9 mouse cellular contexts compared by ENCODE assay signal in the genomic region with DNA sequence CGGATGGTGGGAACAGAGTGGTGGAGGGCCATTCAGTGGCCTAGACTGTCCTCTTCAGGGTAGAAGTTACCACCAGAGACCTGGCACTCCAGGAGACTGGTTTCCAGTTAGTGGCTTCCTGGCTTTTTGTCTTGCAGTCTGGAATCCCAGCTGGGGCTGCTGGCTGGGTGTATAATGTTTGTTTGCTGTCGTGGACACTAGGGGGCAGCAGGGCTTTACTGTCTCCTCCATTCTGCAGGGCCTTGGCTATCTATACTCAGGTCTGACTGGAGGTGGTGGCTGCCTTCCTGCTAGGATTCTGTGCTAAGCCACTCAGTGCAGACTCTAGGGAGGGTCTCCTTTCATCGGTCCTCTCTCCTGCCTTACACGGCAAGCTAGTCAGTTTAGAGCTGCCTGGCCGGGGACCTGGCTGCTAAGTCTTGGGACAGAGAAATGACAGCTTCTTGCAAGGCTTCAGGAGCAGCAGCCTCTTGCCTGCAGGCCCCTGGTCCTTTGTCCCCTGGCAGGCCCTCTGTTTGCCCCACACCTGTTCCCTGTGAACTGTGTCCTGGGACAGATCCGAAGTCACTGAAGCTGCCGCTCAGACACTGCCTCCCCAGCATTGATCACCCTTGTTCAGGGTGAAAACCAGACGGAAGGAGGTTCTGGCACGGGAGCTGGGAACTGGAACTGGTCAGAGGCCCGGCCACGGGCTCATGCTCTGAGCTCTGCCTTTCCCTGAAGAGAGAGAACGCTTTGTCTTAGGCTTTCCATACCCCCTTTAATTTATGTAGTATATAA. TPM values are rescaled to one million over a fixed set of nuclear protein-coding genes. Genes with fewer than 3 reads are reported as not detected.
DNase-seq lines count a peak whose midpoint lies in the region; ATAC-seq and TF ChIP-seq lines count a peak whose summit lies in the region.
"Had no signal": no experiment of that assay in that cellular context is flagged by ENCODE, and none has a peak within 500 bp of the region (broad histone marks: within the 10 kb centered on the region; RNA-seq: fewer than 3 reads in every experiment).

No protein-coding gene starts in this region.

- no peak overlapping the region for H3K4me3 ChIP-seq in intestine, embryonic 16.5 days (ENCODE audit: low read length)
- no peak overlapping the region for H3K4me3 ChIP-seq in limb, embryonic 11.5 days (ENCODE audit: low read depth, low read length)
- no peak overlapping the region for H3K4me3 ChIP-seq in midbrain, postnatal 0 days (ENCODE audit: low read depth, low read length)
- no peak overlapping the region for H3K4me3 ChIP-seq in stomach, postnatal 0 days (ENCODE audit: low read depth, low read length)
- H3K4me3 ChIP-seq: erythroblast, embryonic 14.5 days had no signal

- ATAC-seq in intestine, embryonic 16.5 days = peak; percentile 76
- 0 out of 2 replicates have a peak, but pooled peaks have one; percentile 76 for ATAC-seq in limb, embryonic 11.5 days (ENCODE audit: insufficient number of reproducible peaks, low FRiP score, low TSS enrichment, low read depth)
- peak; percentile 76 for ATAC-seq in midbrain, postnatal 0 days (ENCODE audit: low FRiP score)
- ATAC-seq in stomach, postnatal 0 days (ENCODE audit: low FRiP score, low TSS enrichment) = peak; percentile 41; the same call in 1 of the 2 replicates

- H3K4me2 ChIP-seq in intestine, embryonic 16.5 days (ENCODE audit: low read depth, low read length) = no peak overlapping the region
- H3K4me2 ChIP-seq in limb, embryonic 11.5 days (ENCODE audit: low read depth, severe bottlenecking) = no peak overlapping the region
- H3K4me2 ChIP-seq in midbrain, postnatal 0 days (ENCODE audit: low read depth, low read length, poor library complexity, severe bottlenecking) = no peak overlapping the region
- H3K4me2 ChIP-seq in stomach, postnatal 0 days (replicated peaks; ENCODE audit: low read depth) = no peak overlapping the region

- WGBS in intestine, embryonic 16.5 days = 71% methylated on average over 12 of the region's 12 CpGs
- 68% methylated on average over 12 of the region's 12 CpGs for WGBS in limb, embryonic 11.5 days
- WGBS in midbrain, postnatal 0 days = 64% methylated on average over 12 of the region's 12 CpGs
- WGBS in stomach, postnatal 0 days = 65% methylated on average over 12 of the region's 12 CpGs

- H3K27me3 ChIP-seq in intestine, embryonic 16.5 days (replicated peaks; ENCODE audit: control insufficient read depth, insufficient read depth, low read length) = no peaks in the 10 kb centered on the region
- H3K27me3 ChIP-seq in limb, embryonic 11.5 days (ENCODE audit: control insufficient read depth, insufficient read depth, low read length) = no peaks in the 10 kb centered on the region
- no peaks in the 10 kb centered on the region for H3K27me3 ChIP-seq in midbrain, postnatal 0 days (ENCODE audit: insufficient read depth, low read length)
- H3K27me3 ChIP-seq in stomach, postnatal 0 days (ENCODE audit: control insufficient read depth, insufficient read depth, low read length) = no peaks in the 10 kb centered on the region

- TF ChIP-seq CTCF in midbrain, postnatal 0 days (IDR thresholded peaks at IDR 0.05) = peak; percentile 80
- peak; percentile 75 for TF ChIP-seq CTCF in stomach, postnatal 0 days (IDR thresholded peaks at IDR 0.05; ENCODE audit: low read depth)

- TF ChIP-seq EP300 in stomach, postnatal 0 days (optimal IDR thresholded peaks at IDR 0.05) = no peak

- no peak overlapping the region for H3K27ac ChIP-seq in intestine, embryonic 16.5 days (ENCODE audit: low read length)
- no peak overlapping the region for H3K27ac ChIP-seq in limb, embryonic 11.5 days (replicated peaks; ENCODE audit: low read depth, low read length)
- no peak overlapping the region for H3K27ac ChIP-seq in midbrain, postnatal 0 days (ENCODE audit: low read depth, low read length)
- H3K27ac ChIP-seq in stomach, postnatal 0 days (replicated peaks) = no peak overlapping the region

- H3K4me1 ChIP-seq in intestine, embryonic 16.5 days (ENCODE audit: control insufficient read depth, insufficient read depth, low read length) = no peaks in the 10 kb centered on the region
- H3K4me1 ChIP-seq in limb, embryonic 11.5 days (ENCODE audit: control insufficient read depth, insufficient read depth, low read length) = no peaks in the 10 kb centered on the region
- H3K4me1 ChIP-seq in midbrain, postnatal 0 days (ENCODE audit: insufficient read depth, low read length) = no peaks in the 10 kb centered on the region
- no peaks in the 10 kb centered on the region for H3K4me1 ChIP-seq in stomach, postnatal 0 days (replicated peaks; ENCODE audit: control insufficient read depth, insufficient read depth)

- H3K9me3 ChIP-seq in intestine, embryonic 16.5 days (ENCODE audit: control insufficient read depth, low read length) = no peaks in the 10 kb centered on the region
- H3K9me3 ChIP-seq in limb, embryonic 11.5 days (ENCODE audit: control insufficient read depth, low read length) = no peaks in the 10 kb centered on the region
- no peaks in the 10 kb centered on the region for H3K9me3 ChIP-seq in midbrain, postnatal 0 days (ENCODE audit: low read length)
- H3K9me3 ChIP-seq in stomach, postnatal 0 days (ENCODE audit: control insufficient read depth, low read length) = no peaks in the 10 kb centered on the region

- DNase-seq in urinary bladder, postnatal 25 days (ENCODE audit: low spot score) = peak; percentile 44
- no peak for DNase-seq in urinary bladder, adult 18-20 months (ENCODE audit: low spot score in 2 of 2)
- peak; percentile 91 to 93 for DNase-seq in cerebellum, postnatal 10 days
- peak; percentile 72 to 90 for DNase-seq in frontal cortex, adult 2 months (ENCODE audit: extremely low spot score in 1 of 2, low spot score in 1 of 2)
- DNase-seq in limb, embryonic 11.5 days (ENCODE audit: low spot score) = peak; percentile 77
- peak; percentile 78 for DNase-seq in midbrain, postnatal 0 days (ENCODE audit: low spot score)
- DNase-seq in stomach, postnatal 0 days (ENCODE audit: low spot score) = peak; percentile 61

- peaks cover 2% of the 10 kb centered on the region; the same call in 1 of the 2 replicates for H3K36me3 ChIP-seq in intestine, embryonic 16.5 days (ENCODE audit: control insufficient read depth, insufficient read depth, low read length)
- no peaks in the 10 kb centered on the region for H3K36me3 ChIP-seq in limb, embryonic 11.5 days (ENCODE audit: control insufficient read depth, insufficient read depth, low read length)
- peaks cover 26% of the 10 kb centered on the region for H3K36me3 ChIP-seq in midbrain, postnatal 0 days (ENCODE audit: insufficient read depth, low read length)
- peaks cover 2% of the 10 kb centered on the region; the same call in 1 of the 2 replicates for H3K36me3 ChIP-seq in stomach, postnatal 0 days (ENCODE audit: control insufficient read depth, insufficient read depth, low read length)

- H3K9ac ChIP-seq in intestine, embryonic 16.5 days (ENCODE audit: low read depth, low read length) = no peak overlapping the region
- no peak overlapping the region for H3K9ac ChIP-seq in limb, embryonic 11.5 days (ENCODE audit: low read length)
- 0 out of 2 replicates have a peak overlapping the region, but pooled peaks have one; percentile 20 for H3K9ac ChIP-seq in midbrain, postnatal 0 days (replicated peaks; ENCODE audit: low read length, poor library complexity, severe bottlenecking)
- H3K9ac ChIP-seq in stomach, postnatal 0 days (ENCODE audit: low read length) = no peak overlapping the region

RNA-seq across cellular contexts. Expression of gene Aacs, which starts 22.4 kb away (rescaled TPM):
- 40.3 and 43.4 TPM in 2 replicates for polyA plus RNA-seq in frontal cortex, adult 2 months (2012; rRNA removed)
- polyA plus RNA-seq in intestine, embryonic 16.5 days (2015; fragmentation: Nextera tagmentation; extraction: Ambion mirVana) = 81.3 and 83.5 TPM in 2 replicates
- 35.7 and 40.5 TPM in 2 replicates for polyA plus RNA-seq in limb, embryonic 11.5 days (2014; fragmentation: Nextera tagmentation; extraction: Ambion mirVana)
- 104 and 112 TPM in 2 replicates for total RNA-seq in midbrain, postnatal 0 days (2014; rRNA removed)
- 84.8 and 86.5 TPM in 2 replicates for polyA plus RNA-seq in midbrain, postnatal 0 days (2015; fragmentation: Nextera tagmentation; extraction: Ambion mirVana)
- 39.7 and 41.4 TPM in 2 replicates for polyA plus RNA-seq in stomach, postnatal 0 days (2015; fragmentation: Nextera tagmentation; extraction: Ambion mirVana)

RNA-seq across cellular contexts. Expression of gene Tmem132b, which starts 33.6 kb away (rescaled TPM):
- 22.7 and 26.8 TPM in 2 replicates for polyA plus RNA-seq in frontal cortex, adult 2 months (2012; rRNA removed)
- polyA plus RNA-seq in intestine, embryonic 16.5 days (2015; fragmentation: Nextera tagmentation; extraction: Ambion mirVana) = 0.11 and 0.16 TPM in 2 replicates
- polyA plus RNA-seq in limb, embryonic 11.5 days (2014; fragmentation: Nextera tagmentation; extraction: Ambion mirVana) = 0.08 and 0.09 TPM in 2 replicates
- 27.8 and 36.2 TPM in 2 replicates for total RNA-seq in midbrain, postnatal 0 days (2014; rRNA removed)
- polyA plus RNA-seq in midbrain, postnatal 0 days (2015; fragmentation: Nextera tagmentation; extraction: Ambion mirVana) = 4.8 and 6.4 TPM in 2 replicates
- polyA plus RNA-seq in stomach, postnatal 0 days (2015; fragmentation: Nextera tagmentation; extraction: Ambion mirVana) = 0.21 and 0.30 TPM in 2 replicates
- polyA plus RNA-seq: erythroblast, embryonic 14.5 days had no signal

RNA-seq across cellular contexts. Expression of gene Bri3bp, which starts 56.6 kb away (rescaled TPM):
- polyA plus RNA-seq in frontal cortex, adult 2 months (2012; rRNA removed) = 31.6 and 34.1 TPM in 2 replicates
- 58.2 and 58.3 TPM in 2 replicates for polyA plus RNA-seq in intestine, embryonic 16.5 days (2015; fragmentation: Nextera tagmentation; extraction: Ambion mirVana)
- polyA plus RNA-seq in limb, embryonic 11.5 days (2014; fragmentation: Nextera tagmentation; extraction: Ambion mirVana) = 36.9 and 39.3 TPM in 2 replicates
- total RNA-seq in midbrain, postnatal 0 days (2014; rRNA removed) = 89.5 and 96.0 TPM in 2 replicates
- polyA plus RNA-seq in midbrain, postnatal 0 days (2015; fragmentation: Nextera tagmentation; extraction: Ambion mirVana) = 42.3 and 43.9 TPM in 2 replicates
- 25.3 and 27.9 TPM in 2 replicates for polyA plus RNA-seq in stomach, postnatal 0 days (2015; fragmentation: Nextera tagmentation; extraction: Ambion mirVana)

Comparison
In these comparisons a context has a peak if more than half of its experiments do, and no peak if none do; other contexts are left out.
1. DNase-seq: peak in urinary bladder, postnatal 25 days (single experiment), cerebellum, postnatal 10 days (2 of 2), frontal cortex, adult 2 months (2 of 2), limb, embryonic 11.5 days (single experiment), midbrain, postnatal 0 days (single experiment) and stomach, postnatal 0 days (single experiment); none in urinary bladder, adult 18-20 months (0 of 2).
2. Peak in every context shown above with its lines, with median percentiles within 50 percentile points of each other: ATAC-seq.